Mouse (Mus musculus) brain, embryonic 14.5 days (tissue): ENCODE data around the gene Plin5.

Source experiments
- CTCF ChIP-seq: fragments of 200-500 bp; IDR thresholded peaks from 2 replicates; pipeline ENCODE4 v1.5.1; 2012; ENCODE audit warnings: inconsistent platforms, mild to moderate bottlenecking, moderate library complexity, borderline replicate concordance; ENCODE audit not compliant: insufficient read depth, insufficient read length; ENCODE audit errors: extremely low read depth
- POLR2A ChIP-seq: fragments of 200-500 bp; IDR thresholded peaks from 2 replicates; pipeline ENCODE4 v1.6.1; 2012; ENCODE audit warnings: mild to moderate bottlenecking, inconsistent platforms, borderline replicate concordance; ENCODE audit not compliant: poor library complexity, insufficient read depth, insufficient read length, severe bottlenecking; ENCODE audit errors: extremely low read depth

DNA sequence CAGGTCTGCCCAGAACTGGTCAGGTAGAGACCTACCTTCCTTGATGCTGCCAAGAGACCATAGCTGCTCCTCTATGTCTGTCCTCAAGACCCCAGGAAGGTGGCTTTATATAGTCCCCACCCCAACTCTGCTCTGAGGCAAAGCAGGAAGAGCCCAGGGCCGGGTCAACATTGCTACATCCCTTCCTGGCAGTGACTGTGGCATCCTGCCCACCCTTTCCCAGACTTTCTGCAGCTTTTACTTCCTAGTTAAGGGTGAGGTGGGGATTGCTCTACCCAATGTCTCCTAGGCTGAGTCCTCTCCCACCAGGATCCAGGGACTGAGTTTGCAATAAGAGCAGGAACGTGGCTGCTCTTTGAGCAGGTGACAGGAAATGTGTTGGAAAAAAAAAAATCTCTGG lies 4.4 kb upstream of the Plin5 start, which contains the start of gene Lrg1:
- TF ChIP-seq CTCF, result no peak
- TF ChIP-seq POLR2A, result no peak
